8 mouse cellular contexts compared by ENCODE assay signal in genomic region chr12:28701302-28701701, GRCm38 (mm10). TPM values are rescaled to one million over a fixed set of nuclear protein-coding genes. Genes with fewer than 3 reads are reported as not detected.
DNase-seq lines count a peak whose midpoint lies in the region; ATAC-seq lines count a peak whose summit lies in the region.

No protein-coding gene starts in this region.

- DNase-seq in frontal cortex, postnatal 25 days (ENCODE audit: low spot score in 2 of 2) = no peak
- peak; percentile 46 to 60 for DNase-seq in right cerebral cortex, adult 2 months (ENCODE audit: low spot score in 2 of 2)
- no peak for DNase-seq in right cerebral cortex, postnatal 4 days
- DNase-seq in left cerebral cortex, postnatal 14 days (ENCODE audit: low spot score in 2 of 2) = peak; percentile 63 to 76
- DNase-seq in right cerebral cortex, postnatal 36 days (ENCODE audit: low spot score in 2 of 2) = peak; percentile 45 to 79
- no peak for DNase-seq in lung, postnatal 36 days
- DNase-seq in cerebellum, adult 11-12 months = no peak

- ATAC-seq in frontal cortex, adult (ENCODE audit: low TSS enrichment) = peak; percentile 18; the same call in 1 of the 2 replicates

- intact Hi-C loops in left cerebral cortex, postnatal 14 days (cut with DNase I) = loop anchor here (5.0 to 10.0 kb wide), 2 partner anchors 133 to 271 kb away; no protein-coding TSS in a partner anchor

RNA-seq across cellular contexts. Expression of gene Adi1, which starts 26.3 kb away (rescaled TPM):
- total RNA-seq in left cerebral cortex, postnatal 14 days (2021) = 10 to 100 TPM; 16.9 to 19.8 TPM

RNA-seq across cellular contexts. Expression of gene Trappc12, which starts 49.0 kb away (rescaled TPM):
- 10 to 100 TPM; 53.6 to 57.0 TPM for total RNA-seq in left cerebral cortex, postnatal 14 days (2021)

RNA-seq across cellular contexts. Expression of gene Eipr1, which starts 50.3 kb away (rescaled TPM):
- 10 to 100 TPM; 59.7 to 60.1 TPM for total RNA-seq in left cerebral cortex, postnatal 14 days (2021)

RNA-seq across cellular contexts. Expression of gene Rnaseh1, which starts 51.9 kb away (rescaled TPM):
- 10 to 100 TPM; 10.7 to 10.8 TPM for total RNA-seq in left cerebral cortex, postnatal 14 days (2021)

Comparison
In these comparisons a context has a peak if more than half of its experiments do, and no peak if none do; other contexts are left out.
1. DNase-seq: peak in right cerebral cortex, adult 2 months (2 of 2), left cerebral cortex, postnatal 14 days (2 of 2) and right cerebral cortex, postnatal 36 days (2 of 2); none in frontal cortex, postnatal 25 days (0 of 2), right cerebral cortex, postnatal 4 days (single experiment), lung, postnatal 36 days (single experiment) and cerebellum, adult 11-12 months (single experiment).